Comparison of ENCODE assay signal across 9 mouse cellular contexts in the genomic region with DNA sequence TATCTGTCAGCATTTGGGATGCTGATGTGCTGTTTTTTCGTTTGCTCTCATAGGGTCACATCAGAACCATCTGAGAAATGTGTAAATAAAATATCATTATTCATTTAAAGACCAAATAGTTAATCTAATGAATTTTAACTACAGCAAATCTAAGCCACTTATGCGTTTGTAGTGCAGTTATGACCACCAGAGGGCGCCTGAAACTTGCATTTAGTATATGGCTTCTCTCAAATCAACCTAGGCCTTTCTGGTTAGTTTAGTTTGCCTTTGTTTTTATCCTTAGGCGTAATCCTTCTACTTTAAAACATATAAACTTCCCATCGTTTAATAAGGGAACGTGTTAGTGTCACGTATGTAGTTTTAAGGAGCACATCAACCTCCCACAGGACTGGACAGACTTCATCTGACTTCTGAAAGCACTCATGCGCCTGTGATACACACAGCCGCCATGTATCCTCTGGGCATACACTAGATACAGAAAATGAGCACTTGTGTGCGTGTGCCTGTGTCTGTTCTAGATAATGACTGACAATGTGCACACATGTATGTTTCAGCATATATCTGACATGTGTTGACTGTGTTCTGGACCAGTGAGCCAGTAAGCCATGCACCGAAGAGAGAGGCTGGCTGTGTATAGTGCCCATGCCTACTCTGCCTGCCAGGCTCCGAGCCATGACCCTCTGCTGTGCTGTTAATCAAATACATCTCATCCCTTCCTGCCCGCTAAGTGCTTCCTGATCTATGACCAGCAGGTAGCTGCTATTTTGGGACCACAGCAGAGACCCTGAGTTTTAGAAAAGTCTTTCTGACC.
DNase-seq lines count a peak whose midpoint lies in the region; ATAC-seq lines count a peak whose summit lies in the region.
"Had no signal": no experiment of that assay in that cellular context is flagged by ENCODE, and none has a peak within 500 bp of the region (broad histone marks: within the 10 kb centered on the region; RNA-seq: fewer than 3 reads in every experiment).

No protein-coding gene starts in this region.

- H3K27ac ChIP-seq in forebrain, embryonic 15.5 days (replicated peaks) = no peak overlapping the region
- H3K27ac ChIP-seq in intestine, embryonic 14.5 days (ENCODE audit: low read depth) = peak overlapping the region; percentile 80
- H3K27ac ChIP-seq in limb, embryonic 11.5 days (replicated peaks; ENCODE audit: low read depth, low read length) = no peak overlapping the region
- no peak overlapping the region for H3K27ac ChIP-seq in neural tube, embryonic 13.5 days (replicated peaks)
- H3K27ac ChIP-seq: heart, embryonic 15.5 days had no signal

- WGBS in forebrain, embryonic 15.5 days = 51% methylated on average over 13 of the region's 13 CpGs
- 34% methylated on average over 13 of the region's 13 CpGs for WGBS in intestine, embryonic 14.5 days
- 51% methylated on average over 13 of the region's 13 CpGs for WGBS in limb, embryonic 11.5 days
- WGBS in neural tube, embryonic 13.5 days = 51% methylated on average over 13 of the region's 13 CpGs

- H3K9ac ChIP-seq in forebrain, embryonic 15.5 days (replicated peaks) = no peak overlapping the region
- H3K9ac ChIP-seq in intestine, embryonic 14.5 days (ENCODE audit: low read length) = no peak overlapping the region
- H3K9ac ChIP-seq in limb, embryonic 11.5 days (ENCODE audit: low read length) = no peak overlapping the region
- no peak overlapping the region for H3K9ac ChIP-seq in neural tube, embryonic 13.5 days
- H3K9ac ChIP-seq: heart, embryonic 15.5 days had no signal

- peak; percentile 66 for ATAC-seq in forebrain, embryonic 15.5 days (replicated peaks)
- ATAC-seq in intestine, embryonic 14.5 days (replicated peaks; ENCODE audit: low FRiP score, low TSS enrichment, low read depth) = peak; percentile 28
- ATAC-seq in limb, embryonic 11.5 days (ENCODE audit: insufficient number of reproducible peaks, low FRiP score, low TSS enrichment, low read depth) = no peak
- peak; percentile 42; the same call in 1 of the 2 replicates for ATAC-seq in neural tube, embryonic 13.5 days (ENCODE audit: low read depth)

- no peaks in the 10 kb centered on the region for H3K9me3 ChIP-seq in forebrain, embryonic 15.5 days
- no peaks in the 10 kb centered on the region for H3K9me3 ChIP-seq in intestine, embryonic 14.5 days (ENCODE audit: control insufficient read depth, low read length)
- H3K9me3 ChIP-seq in limb, embryonic 11.5 days (ENCODE audit: control insufficient read depth, low read length) = no peaks in the 10 kb centered on the region
- no peaks in the 10 kb centered on the region for H3K9me3 ChIP-seq in neural tube, embryonic 13.5 days
- H3K9me3 ChIP-seq: heart, embryonic 15.5 days had no signal

- H3K36me3 ChIP-seq in forebrain, embryonic 15.5 days = no peaks in the 10 kb centered on the region
- no peaks in the 10 kb centered on the region for H3K36me3 ChIP-seq in intestine, embryonic 14.5 days (ENCODE audit: control insufficient read depth, insufficient read depth, low read length)
- H3K36me3 ChIP-seq in limb, embryonic 11.5 days (ENCODE audit: control insufficient read depth, insufficient read depth, low read length) = no peaks in the 10 kb centered on the region
- H3K36me3 ChIP-seq in neural tube, embryonic 13.5 days = no peaks in the 10 kb centered on the region
- H3K36me3 ChIP-seq: heart, embryonic 15.5 days had no signal

- DNase-seq in 3134 (ENCODE audit: extremely low read depth, insufficient read length, low spot score) (peak; percentile 32), A20 (ENCODE audit: low read depth, low spot score) (peak; percentile 68)
- DNase-seq in brain, embryonic 18.5 days (ENCODE audit: low read depth, low spot score) = peak; percentile 61
- DNase-seq in intestine, embryonic 14.5 days (ENCODE audit: low spot score) = peak; percentile 83
- DNase-seq in limb, embryonic 11.5 days (ENCODE audit: low spot score) = peak; percentile 80
- no peak for DNase-seq in natural killer cell, adult 2 months (ENCODE audit: low spot score in 2 of 2)

- H3K4me3 ChIP-seq in forebrain, embryonic 15.5 days = no peak overlapping the region
- no peak overlapping the region for H3K4me3 ChIP-seq in intestine, embryonic 14.5 days (ENCODE audit: low read depth, low read length)
- H3K4me3 ChIP-seq in limb, embryonic 11.5 days (ENCODE audit: low read depth, low read length) = no peak overlapping the region
- no peak overlapping the region for H3K4me3 ChIP-seq in neural tube, embryonic 13.5 days
- H3K4me3 ChIP-seq: heart, embryonic 15.5 days had no signal

- no peak overlapping the region for H3K4me2 ChIP-seq in forebrain, embryonic 15.5 days (replicated peaks)
- H3K4me2 ChIP-seq in intestine, embryonic 14.5 days (ENCODE audit: low read length) = no peak overlapping the region
- H3K4me2 ChIP-seq in limb, embryonic 11.5 days (ENCODE audit: low read depth, severe bottlenecking) = no peak overlapping the region
- H3K4me2 ChIP-seq in neural tube, embryonic 13.5 days = no peak overlapping the region
- H3K4me2 ChIP-seq: heart, embryonic 15.5 days had no signal

- no peaks in the 10 kb centered on the region for H3K4me1 ChIP-seq in forebrain, embryonic 15.5 days
- H3K4me1 ChIP-seq in intestine, embryonic 14.5 days (replicated peaks; ENCODE audit: control insufficient read depth, insufficient read depth, low read length) = peaks cover 13% of the 10 kb centered on the region
- no peaks in the 10 kb centered on the region for H3K4me1 ChIP-seq in limb, embryonic 11.5 days (ENCODE audit: control insufficient read depth, insufficient read depth, low read length)
- no peaks in the 10 kb centered on the region for H3K4me1 ChIP-seq in neural tube, embryonic 13.5 days (replicated peaks)
- H3K4me1 ChIP-seq: heart, embryonic 15.5 days had no signal

- no peaks in the 10 kb centered on the region for H3K27me3 ChIP-seq in forebrain, embryonic 15.5 days
- peaks cover 5% of the 10 kb centered on the region; the same call in 1 of the 2 replicates for H3K27me3 ChIP-seq in intestine, embryonic 14.5 days (replicated peaks; ENCODE audit: control insufficient read depth, insufficient read depth, low read length)
- H3K27me3 ChIP-seq in limb, embryonic 11.5 days (ENCODE audit: control insufficient read depth, insufficient read depth, low read length) = no peaks in the 10 kb centered on the region
- H3K27me3 ChIP-seq in neural tube, embryonic 13.5 days = 0 out of 2 replicates have a peak, but pooled peaks cover 9% of the 10 kb centered on the region

Comparison
In these comparisons a context has a peak if more than half of its experiments do, and no peak if none do; other contexts are left out.
1. DNase-seq: peak in 3134 (single experiment), A20 (single experiment), brain, embryonic 18.5 days (single experiment), intestine, embryonic 14.5 days (single experiment) and limb, embryonic 11.5 days (single experiment); none in natural killer cell, adult 2 months (0 of 2).